ENCODE assay signal across 9 mouse cellular contexts in genomic region chr5:107110089-107110879, GRCm38 (mm10).
A peak's percentile ranks its signal among the peaks of the same experiment; 100 is the strongest.
DNase-seq lines count a peak whose midpoint lies in the region; ATAC-seq and TF ChIP-seq lines count a peak whose summit lies in the region.
"Had no signal": no experiment of that assay in that cellular context is flagged by ENCODE, and none has a peak within 500 bp of the region (broad histone marks: within the 10 kb centered on the region; RNA-seq: fewer than 3 reads in every experiment).

No protein-coding gene starts in this region.

- no peak overlapping the region for H3K4me3 ChIP-seq in lung, embryonic 15.5 days
- H3K4me3 ChIP-seq in embryonic fibroblast, embryonic 13.5 days (ENCODE audit: insufficient read depth, low read length), result no peak overlapping the region
- H3K4me3 ChIP-seq in liver, embryonic 11.5 days (ENCODE audit: low read depth, low read length), result no peak overlapping the region
- no peak overlapping the region for H3K4me3 ChIP-seq in stomach, embryonic 15.5 days (replicated peaks)

- no peaks in the 10 kb centered on the region for H3K9me3 ChIP-seq in lung, embryonic 15.5 days
- no peaks in the 10 kb centered on the region for H3K9me3 ChIP-seq in liver, embryonic 11.5 days (ENCODE audit: control insufficient read depth, low read length)
- no peaks in the 10 kb centered on the region for H3K9me3 ChIP-seq in stomach, embryonic 15.5 days
- H3K9me3 ChIP-seq: megakaryocyte, embryonic 14.5 days had no signal

- no peaks in the 10 kb centered on the region for H3K27me3 ChIP-seq in lung, embryonic 15.5 days
- no peaks in the 10 kb centered on the region for H3K27me3 ChIP-seq in liver, embryonic 11.5 days (replicated peaks; ENCODE audit: control insufficient read depth, insufficient read depth, low read length)
- no peaks in the 10 kb centered on the region for H3K27me3 ChIP-seq in stomach, embryonic 15.5 days (replicated peaks)

- peak overlapping the region; percentile 69 for H3K27ac ChIP-seq in lung, embryonic 15.5 days
- H3K27ac ChIP-seq in embryonic fibroblast, embryonic 13.5 days (ENCODE audit: insufficient read depth, low read length), result peak overlapping the region; percentile 76
- H3K27ac ChIP-seq in liver, embryonic 11.5 days (ENCODE audit: low read depth, low read length), result peak overlapping the region; percentile 44
- H3K27ac ChIP-seq in stomach, embryonic 15.5 days, result peak overlapping the region; percentile 83

- DNase-seq in lung, postnatal 4 days, result no peak
- no peak for DNase-seq in liver, embryonic 11.5 days (ENCODE audit: low spot score)
- no peak for DNase-seq in urinary bladder, postnatal 4 days (ENCODE audit: low spot score in 2 of 2)
- no peak for DNase-seq in frontal cortex, postnatal 25 days (ENCODE audit: low spot score in 2 of 2)
- DNase-seq: adrenal gland, adult 8-10 months had no signal

- H3K4me2 ChIP-seq in lung, embryonic 15.5 days, result no peak overlapping the region
- H3K4me2 ChIP-seq in liver, embryonic 11.5 days, result no peak overlapping the region
- H3K4me2 ChIP-seq in stomach, embryonic 15.5 days, result no peak overlapping the region

- ATAC-seq in lung, embryonic 15.5 days (ENCODE audit: borderline replicate concordance, extremely low read depth, low FRiP score, low TSS enrichment), result peak; percentile 61; the same call in 1 of the 2 replicates
- ATAC-seq in liver, embryonic 11.5 days (replicated peaks; ENCODE audit: low FRiP score), result no peak
- ATAC-seq in stomach, embryonic 15.5 days (ENCODE audit: insufficient read depth, low FRiP score, low read depth), result peak; percentile 38; the same call in 1 of the 2 replicates

- H3K9ac ChIP-seq in lung, embryonic 15.5 days, result no peak overlapping the region
- H3K9ac ChIP-seq in liver, embryonic 11.5 days (ENCODE audit: low read depth, low read length), result no peak overlapping the region
- H3K9ac ChIP-seq in stomach, embryonic 15.5 days, result no peak overlapping the region

- no peak for TF ChIP-seq CTCF in embryonic fibroblast, embryonic 13.5 days (IDR thresholded peaks at IDR 0.05; ENCODE audit: borderline replicate concordance, insufficient read depth, low read length)

- H3K36me3 ChIP-seq in lung, embryonic 15.5 days, result peaks cover 10% of the 10 kb centered on the region; the same call in 1 of the 2 replicates
- H3K36me3 ChIP-seq in liver, embryonic 11.5 days (ENCODE audit: control insufficient read depth, insufficient read depth, low read length), result peaks cover 10% of the 10 kb centered on the region; the same call in 1 of the 2 replicates
- H3K36me3 ChIP-seq in stomach, embryonic 15.5 days, result no peaks in the 10 kb centered on the region

- no peak for TF ChIP-seq POLR2A in embryonic fibroblast, embryonic 13.5 days (IDR thresholded peaks at IDR 0.05; ENCODE audit: low read depth, low read length)

- 54% methylated on average over 13 of the region's 13 CpGs for WGBS in lung, embryonic 15.5 days
- WGBS in liver, embryonic 11.5 days, result 65% methylated on average over 13 of the region's 13 CpGs
- 53% methylated on average over 13 of the region's 13 CpGs for WGBS in stomach, embryonic 15.5 days

- peaks cover 42% of the 10 kb centered on the region for H3K4me1 ChIP-seq in lung, embryonic 15.5 days
- peaks cover 13% of the 10 kb centered on the region for H3K4me1 ChIP-seq in embryonic fibroblast, embryonic 13.5 days (ENCODE audit: control insufficient read depth, insufficient read depth, low read length)
- peaks cover 22% of the 10 kb centered on the region; the same call in 1 of the 2 replicates for H3K4me1 ChIP-seq in liver, embryonic 11.5 days (replicated peaks; ENCODE audit: control insufficient read depth, insufficient read depth, low read length)
- peaks cover 24% of the 10 kb centered on the region for H3K4me1 ChIP-seq in stomach, embryonic 15.5 days
